Mouse (Mus musculus) adrenal gland, postnatal 36 days (tissue): ENCODE results near the gene Rftn1. TPM values are rescaled to one million over a fixed set of nuclear protein-coding genes. Genes with fewer than 3 reads are reported as not detected.

Experiments
- DNase-seq, 2 experiments: peaks; one replicate each; pipeline ENCODE4 v3.0.0; 2021; ENCODE audit warnings: mixed read lengths in 1 of 2
- total RNA-seq, 2 experiments: library from RNA; stranded (reverse); gene quantifications; 2 replicates each; pipeline ENCODE4 v1.2.3; 2021

The Rftn1 gene
- total RNA-seq, 2 experiments from 2014 or later, result 7.3 to 9.9 TPM

GRCm38 (mm10) chr17:50021400-50021799 is 169.1 kb downstream of the Rftn1 start:
- no peak for DNase-seq

GRCm38 (mm10) chr17:50020211-50021001 is 170.1 kb downstream of the Rftn1 start:
- DNase-seq, result peak; percentile 51 to 57

GRCm38 (mm10) chr17:50019819-50020210 is 170.7 kb downstream of the Rftn1 start:
- no peak for DNase-seq

- no peak for DNase-seq
Measured at GRCm38 (mm10) chr17:50019090-50019489, 171.4 kb downstream of the Rftn1 start.

- no peak for DNase-seq
Measured at GRCm38 (mm10) chr17:50014708-50015107, 175.8 kb downstream of the Rftn1 start.

DNA sequence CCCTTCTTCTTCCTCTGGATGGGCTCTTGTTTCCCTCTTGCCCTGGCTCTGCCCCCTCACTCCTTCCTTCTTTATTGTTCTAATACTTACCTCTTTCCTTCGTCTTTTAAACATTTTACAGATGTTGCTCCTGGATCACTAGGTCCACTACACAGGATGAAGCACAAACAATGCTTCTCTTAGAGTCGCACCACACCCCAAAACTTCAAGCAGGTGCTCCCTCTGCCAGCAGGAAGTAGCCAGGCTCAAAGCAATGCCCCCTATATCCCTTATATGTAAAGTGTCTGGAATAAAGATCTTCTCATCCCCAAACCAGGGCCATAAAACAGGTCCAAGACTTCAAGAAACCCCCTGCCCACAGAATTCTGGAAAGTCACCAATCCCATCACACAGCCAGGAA is 176.6 kb downstream of the Rftn1 start:
- no peak for DNase-seq

DNA sequence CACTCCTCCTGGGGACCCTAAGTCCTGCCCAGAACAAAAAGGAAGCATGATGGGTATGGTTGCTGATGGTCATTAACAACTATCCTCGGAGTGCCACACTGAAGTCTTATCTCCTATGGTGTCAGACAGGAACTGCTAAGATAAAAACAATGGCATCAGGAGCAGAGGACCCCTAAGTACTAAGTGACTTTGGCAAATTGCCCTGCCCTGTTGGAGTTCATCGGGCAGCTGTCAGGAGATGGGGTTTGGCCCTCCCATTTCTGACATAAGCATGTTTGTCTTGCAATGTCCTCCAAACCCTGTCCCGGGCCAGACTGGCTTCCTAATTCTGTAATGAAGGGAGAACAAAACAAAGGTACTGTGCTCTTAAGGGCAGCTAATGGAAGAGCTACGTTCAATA is 180.4 kb downstream of the Rftn1 start:
- DNase-seq, result no peak

DNA sequence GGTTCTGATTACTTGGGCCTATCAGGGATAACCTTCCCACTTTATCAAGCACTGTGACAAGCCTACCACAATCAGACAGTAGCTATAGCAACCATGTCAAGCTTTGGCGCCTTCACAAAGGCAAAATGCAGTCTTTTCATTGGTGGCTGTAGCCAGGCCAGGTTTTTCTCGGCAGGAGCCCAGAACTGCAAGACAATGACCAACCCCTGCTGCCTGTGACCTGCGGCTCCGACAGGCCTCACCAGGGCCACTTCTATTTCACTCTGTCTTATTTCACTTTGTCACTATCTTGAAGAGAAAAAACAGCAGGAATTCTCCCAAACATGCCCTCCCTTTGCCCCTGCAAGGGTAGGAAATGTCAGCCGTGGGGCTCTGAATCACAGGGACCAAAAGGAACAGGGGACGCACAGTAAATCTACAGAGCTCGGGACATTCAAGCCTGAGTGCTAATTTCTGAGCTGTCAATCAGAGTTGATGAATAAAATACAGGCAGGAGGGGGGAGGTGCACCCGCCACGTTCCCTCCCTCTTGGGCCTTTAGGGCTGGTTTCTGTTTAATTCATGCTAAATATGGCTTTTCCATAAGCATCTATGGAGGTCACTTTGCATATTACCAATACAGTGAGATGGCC is 183.6 kb downstream of the Rftn1 start:
- DNase-seq, result peak; percentile 29 to 32

DNA sequence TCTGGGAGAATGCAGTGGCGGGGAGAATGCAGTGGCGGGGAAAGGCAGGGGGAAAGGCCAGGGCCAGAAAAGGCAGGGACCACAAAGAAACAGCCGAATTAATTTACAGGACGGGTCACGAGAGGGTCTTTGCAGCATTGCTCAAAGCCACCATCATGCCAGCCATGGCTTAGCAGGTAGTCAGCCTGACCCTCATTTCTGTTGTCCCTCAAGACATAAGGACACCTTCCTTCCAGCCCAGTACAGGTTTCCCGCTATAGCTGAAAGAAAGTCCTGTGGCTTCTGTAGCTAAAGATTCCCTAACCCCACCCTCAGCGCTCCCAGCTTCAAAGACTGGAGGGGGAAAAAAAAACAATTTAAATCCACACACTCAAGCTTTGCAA is 184.1 kb downstream of the Rftn1 start:
- no peak for DNase-seq

- no peak for DNase-seq
Measured at GRCm38 (mm10) chr17:50003156-50003555, 187.3 kb downstream of the Rftn1 start.

- no peak for DNase-seq
Measured at GRCm38 (mm10) chr17:50002171-50002570, 188.3 kb downstream of the Rftn1 start.

DNA sequence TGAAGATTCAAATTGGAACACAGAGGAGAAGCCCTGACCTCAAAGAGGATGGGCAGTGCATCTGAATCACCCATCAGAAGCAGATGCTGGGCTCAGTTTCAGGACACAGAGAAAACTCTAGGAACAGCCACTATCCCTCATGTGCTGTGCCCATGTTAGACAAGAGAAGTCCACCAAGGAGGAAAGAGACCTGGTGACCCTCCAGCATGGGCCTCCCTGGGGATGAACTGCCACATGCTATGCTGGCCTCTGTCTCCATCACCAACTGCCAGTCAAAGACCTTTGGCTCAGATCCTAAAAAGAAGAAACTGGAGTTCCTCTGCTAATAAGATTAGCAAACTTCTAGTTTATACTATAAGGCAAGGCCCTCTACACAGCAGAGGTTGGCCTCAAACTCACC is 188.7 kb downstream of the Rftn1 start:
- no peak for DNase-seq

GRCm38 (mm10) chr17:50000580-50000979 is 189.9 kb downstream of the Rftn1 start:
- no peak for DNase-seq

GRCm38 (mm10) chr17:49996626-49997152 is 193.8 kb downstream of the Rftn1 start:
- DNase-seq, result no peak

DNA sequence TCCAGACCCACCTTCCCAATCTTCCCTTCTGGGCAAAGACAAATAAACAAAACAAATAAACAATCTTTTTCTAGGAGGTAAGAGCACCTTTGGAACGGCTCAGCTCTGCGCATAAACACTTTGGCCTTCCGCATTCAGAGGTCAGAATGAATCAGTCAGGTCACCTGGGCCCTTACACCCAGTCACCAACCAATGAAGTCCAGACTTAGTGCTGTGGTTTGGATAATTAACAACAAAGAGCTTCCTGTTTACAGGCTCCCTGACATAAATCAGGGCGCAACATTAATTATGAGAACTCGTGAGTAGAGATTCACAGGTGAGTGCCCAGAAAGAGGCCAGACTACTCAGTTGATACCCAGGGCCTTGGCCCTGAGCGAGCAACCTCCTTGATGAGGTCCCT is 194.4 kb downstream of the Rftn1 start:
- DNase-seq, result no peak

- peak; percentile 32 to 54 for DNase-seq
Measured at GRCm38 (mm10) chr17:49995226-49995625, 195.2 kb downstream of the Rftn1 start.

DNA sequence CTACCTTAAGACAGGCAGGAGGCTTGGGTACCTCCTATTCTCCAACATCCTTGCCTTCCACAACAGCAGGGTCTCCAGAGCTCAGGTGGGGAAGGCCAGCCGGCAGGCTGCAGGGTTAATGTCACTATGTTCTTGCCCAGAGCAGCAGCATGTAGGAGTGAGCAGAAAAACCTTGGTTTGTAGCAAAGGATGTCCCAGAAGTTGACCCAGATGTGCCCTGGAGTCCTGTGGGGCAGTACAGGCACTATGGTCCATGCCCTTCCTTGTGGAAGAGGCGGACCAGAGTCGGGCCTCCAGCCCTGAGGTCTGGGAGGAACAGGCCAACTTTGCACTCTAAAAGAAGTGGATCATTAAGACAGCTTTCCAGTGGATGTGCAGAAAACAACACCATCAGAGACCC is 196.8 kb downstream of the Rftn1 start:
- DNase-seq, result no peak

DNA sequence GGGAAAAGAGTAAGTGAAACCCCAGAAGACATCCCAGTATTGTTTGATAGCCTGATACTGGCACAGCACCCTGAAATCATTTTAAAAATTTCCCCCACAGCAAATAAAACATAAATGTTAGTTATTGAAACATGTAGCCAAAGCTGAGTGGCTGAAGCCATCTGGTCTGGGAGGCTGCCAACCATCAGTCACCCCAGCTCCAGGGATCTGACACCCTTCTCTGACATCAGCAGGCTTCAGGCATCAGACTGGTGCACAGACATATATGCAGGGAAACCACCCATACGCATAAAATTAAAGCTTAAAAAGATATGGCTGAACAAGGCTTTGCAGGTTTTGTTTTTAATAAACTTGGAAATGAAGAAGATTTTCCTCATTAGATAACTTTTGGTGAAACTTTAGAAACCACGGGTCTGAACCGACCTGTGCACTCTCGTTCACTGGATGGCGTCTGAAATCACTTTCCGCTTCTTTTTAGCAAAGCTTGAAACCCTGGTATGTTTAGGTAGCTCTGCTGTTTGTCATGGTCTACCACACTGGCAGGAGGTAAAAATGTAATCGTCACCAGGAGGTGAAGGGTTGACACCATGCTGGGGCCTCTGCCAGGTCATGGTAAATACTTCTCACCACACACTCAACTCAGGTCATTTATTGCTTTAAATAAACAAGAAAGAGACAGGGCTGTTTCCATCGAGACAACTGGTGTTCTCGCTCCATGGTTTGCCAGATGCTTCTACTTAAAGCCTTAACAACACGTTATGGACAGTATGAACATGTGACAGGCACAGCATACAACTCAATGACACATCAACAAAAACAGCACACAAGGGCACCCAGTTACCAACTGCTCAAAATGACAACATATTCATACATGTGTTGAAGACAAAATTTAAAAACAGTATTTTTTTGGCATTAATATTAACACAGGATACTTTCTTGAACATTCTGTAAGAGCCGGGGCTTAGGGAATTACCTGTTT is 197.6 kb downstream of the Rftn1 start:
- no peak for DNase-seq

GRCm38 (mm10) chr17:49989583-49989982 is 200.9 kb downstream of the Rftn1 start:
- DNase-seq, result no peak

- DNase-seq, result no peak
Measured at GRCm38 (mm10) chr17:49987095-49987494, 203.4 kb downstream of the Rftn1 start.

DNA sequence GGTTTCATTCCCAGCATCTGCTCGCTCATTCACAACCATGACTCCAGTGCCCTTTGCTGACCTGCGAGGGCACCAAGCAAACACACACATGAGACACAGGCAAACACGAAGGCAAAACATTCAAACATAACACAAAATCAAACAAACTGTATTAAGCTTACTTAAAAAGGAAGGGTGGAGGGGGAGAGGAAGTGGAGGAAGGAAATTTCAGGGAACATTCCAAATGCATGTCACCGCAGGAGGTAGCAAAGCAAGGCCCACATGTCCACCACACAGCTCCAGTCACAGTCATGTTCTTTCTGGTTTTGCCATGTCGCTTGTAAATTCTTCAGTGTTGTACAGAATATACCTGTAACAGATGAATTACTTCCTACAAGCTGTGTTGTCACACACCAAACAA is 207.0 kb downstream of the Rftn1 start:
- DNase-seq, result no peak

- no peak for DNase-seq
Measured at GRCm38 (mm10) chr17:49982611-49983390, 207.7 kb downstream of the Rftn1 start.
